Mouse (Mus musculus) neural tube, embryonic 14.5 days (tissue): ENCODE data around the gene Ogg1. TPM values are rescaled to one million over a fixed set of nuclear protein-coding genes. Genes with fewer than 3 reads are reported as not detected.

Experiments
- ATAC-seq: fragments of 200-750 bp; cut with Nextera tagmentation; 2 replicates; pipeline ENCODE4 v1.8.0; 2017; ENCODE audit warnings: low read depth, mild to moderate bottlenecking, moderate TSS enrichment, moderate library complexity
- H3K27ac ChIP-seq: fragments of 300-500 bp; sonication (generic); 2 replicates; pipeline ENCODE4 v1.5.1; 2014; ENCODE audit warnings: low read depth, mild to moderate bottlenecking, control low read depth, low read length, moderate library complexity, mixed read lengths
- H3K27me3 ChIP-seq: fragments of 300-500 bp; sonication (generic); 2 replicates; pipeline ENCODE4 v1.6.1; 2014; ENCODE audit warnings: low read length; ENCODE audit not compliant: control insufficient read depth, insufficient read depth
- H3K36me3 ChIP-seq: fragments of 300-500 bp; sonication (generic); 2 replicates; pipeline ENCODE4 v1.6.1; 2014; ENCODE audit warnings: low read length, mixed read lengths; ENCODE audit not compliant: control insufficient read depth, insufficient read depth
- H3K4me1 ChIP-seq: fragments of 300-500 bp; sonication (generic); 2 replicates; pipeline ENCODE4 v1.6.1; 2014; ENCODE audit warnings: low read length; ENCODE audit not compliant: control insufficient read depth, insufficient read depth
- H3K4me2 ChIP-seq: fragments of 300-500 bp; sonication (generic); 2 replicates; pipeline ENCODE4 v1.6.1; 2014; ENCODE audit warnings: mild to moderate bottlenecking, low read depth, low read length, control low read depth
- H3K4me3 ChIP-seq: fragments of 300-500 bp; sonication (generic); 2 replicates; pipeline ENCODE4 v1.5.1; 2014; ENCODE audit warnings: low read depth, low read length, control low read depth, mixed read lengths
- H3K9ac ChIP-seq: fragments of 300-500 bp; sonication (generic); replicated peaks from 2 replicates; pipeline ENCODE4 v1.6.1; 2014; ENCODE audit warnings: low read depth, mild to moderate bottlenecking, control low read depth, low read length, mixed read lengths
- H3K9me3 ChIP-seq: fragments of 300-500 bp; sonication (generic); 2 replicates; pipeline ENCODE4 v1.6.1; 2016; ENCODE audit warnings: low read length; ENCODE audit not compliant: control insufficient read depth
- WGBS: fragments of 180-500 bp; shearing (Covaris S2); extraction: QIAGEN DNeasy Blood & Tissue Kit; methylation state at CpG from one replicate; pipeline ENCODE4 v1.1.7; 2014; 5-methylcytosine and 5-hydroxymethylcytosine counted together
- polyA plus RNA-seq: library from polyadenylated mRNA; unstranded; fragments of >200 nt; fragmentation: Nextera tagmentation; extraction: Ambion mirVana; gene quantifications from 2 replicates; pipeline ENCODE4 v1.2.1, GENCODE M21; 2014

The Ogg1 gene
- polyA plus RNA-seq, 1 experiment from 2014 or later, result 8.9 TPM

GRCm38 (mm10) chr6:113289346-113289745 lies 37.4 kb upstream of the Ogg1 start:
- Histone ChIP-seq H3K27me3 (no peaks in the 10 kb centered on the region), H3K9ac (no peak overlapping the region), H3K4me1 (no peaks in the 10 kb centered on the region), H3K36me3 (no peaks in the 10 kb centered on the region), H3K9me3 (no peaks in the 10 kb centered on the region), H3K4me3 (no peak overlapping the region), H3K4me2 (no peak overlapping the region), H3K27ac (no peak overlapping the region)
- 94% methylated on average over 15 of the region's 15 CpGs for WGBS
- no peak for ATAC-seq

DNA sequence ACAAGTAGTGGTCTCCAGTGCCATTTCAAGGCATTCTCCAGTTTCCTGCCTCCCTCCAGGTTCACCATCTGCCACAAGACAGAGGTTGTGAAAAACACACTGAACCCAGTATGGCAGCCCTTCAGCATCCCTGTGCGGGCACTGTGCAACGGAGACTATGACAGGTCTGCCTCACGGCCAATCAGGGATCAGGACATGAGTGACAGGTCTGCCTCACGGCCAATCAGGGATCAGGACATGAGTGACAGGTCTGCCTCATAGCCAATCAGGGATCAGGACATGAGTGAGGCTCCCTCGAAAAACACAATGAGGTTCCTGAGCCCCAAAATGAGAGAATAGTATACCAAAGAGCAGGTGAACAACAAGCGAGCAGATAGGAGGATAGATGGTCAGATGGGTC lies 36.4 kb upstream of the Ogg1 start:
- WGBS, result 67% methylated on average over 6 of the region's 6 CpGs
- H3K4me1 ChIP-seq, result no peaks in the 10 kb centered on the region
- no peak for ATAC-seq

GRCm38 (mm10) chr6:113292938-113293337 lies 33.8 kb upstream of the Ogg1 start:
- Histone ChIP-seq H3K9ac (no peak overlapping the region), H3K4me1 (no peaks in the 10 kb centered on the region), H3K4me3 (no peak overlapping the region), H3K27me3 (no peaks in the 10 kb centered on the region), H3K27ac (no peak overlapping the region), H3K4me2 (no peak overlapping the region), H3K36me3 (no peaks in the 10 kb centered on the region), H3K9me3 (no peaks in the 10 kb centered on the region)
- ATAC-seq, result no peak
- 82% methylated on average over 5 of the region's 5 CpGs for whole genome bisulfite sequencing

More for the DNA sequence above, 36.4 kb upstream of the Ogg1 start:
- Histone ChIP-seq H3K4me2 (no peak overlapping the region), H3K9ac (no peak overlapping the region), H3K4me3 (no peak overlapping the region), H3K27me3 (no peaks in the 10 kb centered on the region), H3K36me3 (no peaks in the 10 kb centered on the region), H3K27ac (no peak overlapping the region), H3K9me3 (no peaks in the 10 kb centered on the region)

GRCm38 (mm10) chr6:113296046-113296445 lies 30.7 kb upstream of the Ogg1 start:
- H3K4me3 ChIP-seq, result no peak overlapping the region
- H3K27me3 ChIP-seq, result no peaks in the 10 kb centered on the region
- H3K9me3 ChIP-seq, result no peaks in the 10 kb centered on the region
- no peaks in the 10 kb centered on the region for H3K4me1 ChIP-seq
- no peak overlapping the region for H3K9ac ChIP-seq
- H3K27ac ChIP-seq, result no peak overlapping the region
- no peak for ATAC-seq
- 84% methylated on average over 2 of the region's 2 CpGs for WGBS
- no peaks in the 10 kb centered on the region for H3K36me3 ChIP-seq
- no peak overlapping the region for H3K4me2 ChIP-seq

DNA sequence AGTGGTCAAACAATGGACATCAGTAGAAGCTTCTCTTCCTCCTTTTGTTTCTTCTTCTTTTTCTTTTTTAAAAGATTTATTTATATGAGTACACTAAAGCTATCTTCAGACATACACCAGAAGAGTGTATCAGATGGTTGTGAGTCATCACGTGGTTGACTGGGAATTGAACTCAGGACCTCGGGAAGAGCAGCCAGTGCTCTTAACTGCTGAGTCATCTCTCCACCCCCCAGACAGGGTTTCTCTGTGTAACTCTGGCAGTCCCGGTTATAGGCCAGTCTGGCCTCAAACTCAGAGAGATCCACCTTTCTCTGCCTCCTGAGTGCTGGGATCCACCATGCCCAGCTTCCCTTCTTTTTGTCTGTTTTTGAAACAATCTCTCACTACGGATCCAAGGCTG lies 30.1 kb upstream of the Ogg1 start:
- Histone ChIP-seq H3K27me3 (no peaks in the 10 kb centered on the region), H3K4me1 (no peaks in the 10 kb centered on the region), H3K4me3 (no peak overlapping the region), H3K36me3 (no peaks in the 10 kb centered on the region), H3K9me3 (no peaks in the 10 kb centered on the region), H3K27ac (no peak overlapping the region), H3K9ac (no peak overlapping the region), H3K4me2 (no peak overlapping the region)
- ATAC-seq, result no peak
- 70% methylated on average over 4 of the region's 4 CpGs for WGBS

DNA sequence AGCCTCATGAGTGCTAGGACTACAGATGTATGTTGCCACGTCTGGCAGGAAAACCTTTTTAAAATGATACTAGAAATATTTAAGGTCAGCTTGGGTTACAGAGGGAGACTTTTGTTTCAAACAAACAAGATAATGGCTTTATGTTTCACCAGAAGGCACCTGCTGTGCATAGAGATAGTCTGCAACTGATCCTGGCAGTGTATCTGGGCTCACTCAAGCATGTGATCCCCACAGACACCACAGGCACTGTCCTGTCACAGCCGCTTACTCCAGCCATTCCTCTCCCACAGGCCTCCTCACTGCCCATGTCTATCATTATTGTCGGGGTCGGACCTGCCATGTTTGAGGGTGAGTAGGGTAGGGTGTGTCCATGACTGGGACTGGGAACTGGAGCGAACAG lies 25.4 kb upstream of the Ogg1 start:
- no peaks in the 10 kb centered on the region for H3K27me3 ChIP-seq
- H3K4me3 ChIP-seq, result no peak overlapping the region
- no peak overlapping the region for H3K27ac ChIP-seq
- H3K36me3 ChIP-seq, result no peaks in the 10 kb centered on the region
- no peaks in the 10 kb centered on the region for H3K4me1 ChIP-seq
- H3K9me3 ChIP-seq, result no peaks in the 10 kb centered on the region
- 84% methylated on average over 5 of the region's 5 CpGs for WGBS
- H3K4me2 ChIP-seq, result no peak overlapping the region
- no peak overlapping the region for H3K9ac ChIP-seq
- ATAC-seq, result no peak

- Histone ChIP-seq H3K4me2 (no peak overlapping the region), H3K9me3 (no peaks in the 10 kb centered on the region), H3K4me1 (no peaks in the 10 kb centered on the region), H3K9ac (no peak overlapping the region), H3K27me3 (0 out of 2 replicates have a peak, but pooled peaks cover 2% of the 10 kb centered on the region), H3K27ac (no peak overlapping the region), H3K4me3 (no peak overlapping the region), H3K36me3 (no peaks in the 10 kb centered on the region)
- 28% methylated on average over 3 of the region's 3 CpGs for WGBS
- no peak for ATAC-seq
These were observed 24.5 kb upstream of the Ogg1 start for GRCm38 (mm10) chr6:113302258-113302657.

DNA sequence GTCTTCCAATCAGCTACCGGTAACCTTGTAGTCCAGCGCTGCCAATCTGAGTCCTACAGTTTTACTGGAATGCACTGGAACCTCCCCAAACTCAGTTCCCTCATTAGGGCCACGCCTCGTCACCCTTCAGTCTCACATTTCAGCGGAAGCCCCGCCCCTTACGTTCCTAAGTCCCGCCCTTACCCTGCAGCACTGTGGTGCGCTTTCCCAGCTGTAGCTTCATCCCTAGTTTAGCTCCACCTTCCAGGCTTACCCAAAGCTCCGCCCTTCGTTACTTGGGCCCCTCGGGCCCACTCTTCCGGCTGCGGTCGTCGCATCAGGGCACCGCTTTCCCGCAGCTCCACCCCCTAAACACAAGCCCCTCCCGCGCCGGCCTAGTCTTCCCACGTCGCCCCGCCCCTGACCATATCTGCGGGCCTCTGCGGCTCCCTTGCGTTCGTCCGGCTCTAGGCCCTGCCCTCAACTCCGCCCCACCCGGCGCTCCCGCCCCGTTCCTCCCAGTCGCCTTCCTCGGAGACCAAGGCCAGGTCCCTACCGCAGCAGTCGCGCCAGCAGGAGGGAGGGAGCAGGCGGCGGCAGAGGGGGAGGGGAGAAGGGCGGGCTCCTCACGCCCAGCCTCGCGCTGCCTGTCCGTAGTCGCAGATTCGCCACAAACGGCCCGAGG lies 20.3 kb upstream of the Ogg1 start:
- no peaks in the 10 kb centered on the region for H3K9me3 ChIP-seq
- peak overlapping the region; percentile 97 for H3K27ac ChIP-seq
- peak; percentile 98 for ATAC-seq
- H3K4me2 ChIP-seq, result peak overlapping the region; percentile 99
- H3K4me1 ChIP-seq, result peaks cover 11% of the 10 kb centered on the region
- H3K27me3 ChIP-seq, result 0 out of 2 replicates have a peak, but pooled peaks cover 2% of the 10 kb centered on the region
- peak overlapping the region; percentile 92 for H3K4me3 ChIP-seq
- no peaks in the 10 kb centered on the region for H3K36me3 ChIP-seq
- under 1% methylated on average over 46 of the region's 50 CpGs for WGBS
- H3K9ac ChIP-seq, result peak overlapping the region; percentile 83

GRCm38 (mm10) chr6:113306986-113307349 lies 19.8 kb upstream of the Ogg1 start, which contains the start of gene Brpf1:
Brpf1 (plus strand) TSS chr6:113307137.
- ATAC-seq, result peak; percentile 69

More at GRCm38 (mm10) chr6:113306986-113307349, 19.8 kb upstream of the Ogg1 start, which contains the start of gene Brpf1:
- no peaks in the 10 kb centered on the region for H3K9me3 ChIP-seq
- H3K27ac ChIP-seq, result peak within 1 kb of the TSS; percentile 97
- peak within 1 kb of the TSS; percentile 92 for H3K4me3 ChIP-seq
- H3K4me2 ChIP-seq, result peak within 1 kb of the TSS; percentile 99
- peaks cover 11% of the 10 kb centered on the region for H3K4me1 ChIP-seq
- H3K36me3 ChIP-seq, result no peaks in the 10 kb centered on the region
- WGBS, result under 1% methylated on average over 32 of the region's 32 CpGs
- peak within 1 kb of the TSS; percentile 83 for H3K9ac ChIP-seq
- 0 out of 2 replicates have a peak, but pooled peaks cover 2% of the 10 kb centered on the region for H3K27me3 ChIP-seq
